Mouse (Mus musculus) urinary bladder, postnatal 25 days (tissue): ENCODE measurements around the gene Fgr.
"Not testable (repeated sequence)": the region's sequence is repeated elsewhere in the genome, so short reads cannot be mapped to it uniquely, and the experiment has no call there.

Experiments
- DNase-seq: peaks from one replicate; pipeline ENCODE4 v3.0.0; 2022; ENCODE audit warnings: low spot score

The Fgr gene

GRCm38 (mm10) chr4:132993553-132993952 is 19.7 kb downstream of the Fgr start:
- DNase-seq: no peak

DNA sequence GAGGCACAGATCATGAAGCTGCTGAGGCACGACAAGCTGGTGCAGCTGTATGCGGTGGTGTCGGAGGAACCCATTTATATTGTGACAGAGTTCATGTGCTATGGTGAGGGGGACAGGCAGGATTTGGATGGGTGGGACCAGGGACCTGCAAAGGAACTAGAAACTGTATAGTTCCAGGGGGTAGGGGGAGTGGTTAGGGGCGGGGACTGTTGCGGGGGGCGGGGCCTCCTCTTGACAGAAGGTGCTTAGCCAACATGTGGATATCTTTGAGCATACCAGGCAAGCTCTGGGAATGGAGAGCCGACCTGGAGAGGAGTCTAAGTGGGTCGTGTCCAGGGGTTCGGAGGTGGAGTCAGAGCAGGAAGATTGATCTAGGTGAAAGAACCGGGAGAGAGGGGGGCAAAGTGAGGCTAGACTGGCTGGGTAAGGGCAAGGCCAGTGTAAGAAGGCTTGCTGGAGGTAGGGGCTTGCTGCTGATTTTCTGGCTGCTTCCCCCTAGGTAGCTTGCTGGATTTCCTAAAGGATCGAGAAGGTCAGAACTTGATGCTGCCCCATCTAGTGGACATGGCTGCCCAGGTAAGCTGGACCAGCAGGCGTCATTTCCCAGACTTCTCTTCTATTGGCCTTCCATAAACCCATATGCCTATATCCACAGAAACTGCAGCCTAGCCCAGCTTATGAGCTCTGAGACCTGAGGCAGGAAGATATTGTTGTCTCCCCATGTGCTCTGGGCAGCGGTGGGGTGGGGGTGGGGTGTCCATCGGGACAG is 23.8 kb downstream of the Fgr start:
- no peak for DNase-seq

DNA sequence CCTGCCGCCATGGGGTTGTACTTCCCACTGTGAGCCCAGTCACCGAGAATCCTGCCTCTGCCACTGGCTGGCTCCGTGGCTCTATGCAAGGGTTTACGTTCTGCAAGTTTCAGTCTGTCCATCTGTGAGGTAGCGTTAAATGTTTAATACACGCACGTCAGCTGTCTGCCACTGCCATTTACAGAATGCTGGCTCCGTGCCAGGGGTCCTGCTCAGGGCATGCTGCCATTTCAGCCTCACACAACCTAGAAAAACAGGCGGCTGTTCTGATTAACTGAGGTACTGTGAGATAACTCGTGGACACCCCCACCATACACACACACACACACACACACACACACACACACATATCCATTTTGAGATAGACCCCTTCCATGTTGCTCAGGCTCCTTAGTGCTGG is 29.0 kb downstream of the Fgr start:
- no peak for DNase-seq

GRCm38 (mm10) chr4:133003316-133004018 is 29.6 kb downstream of the Fgr start:
- no peak for DNase-seq

- peak; percentile 68 for DNase-seq
Measured at GRCm38 (mm10) chr4:133005233-133005632, 31.3 kb downstream of the Fgr start.

- DNase-seq: not testable (repeated sequence)
Measured at GRCm38 (mm10) chr4:133005885-133006451, 32.1 kb downstream of the Fgr start.

GRCm38 (mm10) chr4:133007513-133008380 is 33.9 kb downstream of the Fgr start:
- no peak for DNase-seq

DNA sequence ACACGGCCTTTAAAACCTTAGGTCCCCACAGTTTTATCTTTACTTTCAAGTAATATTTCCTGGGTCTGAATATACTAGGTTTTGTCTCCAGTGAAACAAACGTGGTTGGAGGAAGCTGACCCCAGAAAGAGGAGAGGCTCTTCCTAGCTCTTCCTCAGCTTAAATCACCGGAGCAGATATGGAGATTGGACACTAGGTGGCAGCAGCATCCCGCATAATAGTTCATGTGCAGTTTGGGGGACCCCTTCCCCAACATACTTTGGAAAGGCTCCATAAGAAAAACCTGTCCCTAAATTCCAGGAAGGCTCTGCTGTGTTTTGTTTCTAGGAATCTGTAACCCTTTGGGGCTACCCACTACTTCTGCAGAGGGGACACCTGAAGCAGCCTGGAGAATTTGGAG is 35.2 kb downstream of the Fgr start:
- peak; percentile 59 for DNase-seq

DNA sequence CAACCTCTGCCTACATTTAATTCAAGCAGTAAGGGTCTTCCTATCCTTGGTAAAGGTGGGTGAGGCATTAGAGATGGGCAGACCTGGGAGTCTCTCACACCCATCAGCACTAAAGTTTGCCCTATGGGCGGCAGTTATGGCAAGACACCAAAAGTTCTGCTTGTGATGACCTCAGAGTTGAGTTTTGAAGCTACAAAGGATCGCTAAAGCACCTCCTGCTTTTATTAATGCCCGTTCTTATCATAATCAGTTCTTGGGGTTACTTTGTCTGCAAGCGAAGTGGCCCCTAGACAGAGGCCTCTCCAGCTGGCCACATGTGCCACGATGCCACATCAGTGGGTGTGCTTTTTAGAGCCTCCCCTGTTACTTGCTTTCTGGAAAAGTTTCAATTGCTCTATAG is 35.8 kb downstream of the Fgr start:
- no peak for DNase-seq

DNA sequence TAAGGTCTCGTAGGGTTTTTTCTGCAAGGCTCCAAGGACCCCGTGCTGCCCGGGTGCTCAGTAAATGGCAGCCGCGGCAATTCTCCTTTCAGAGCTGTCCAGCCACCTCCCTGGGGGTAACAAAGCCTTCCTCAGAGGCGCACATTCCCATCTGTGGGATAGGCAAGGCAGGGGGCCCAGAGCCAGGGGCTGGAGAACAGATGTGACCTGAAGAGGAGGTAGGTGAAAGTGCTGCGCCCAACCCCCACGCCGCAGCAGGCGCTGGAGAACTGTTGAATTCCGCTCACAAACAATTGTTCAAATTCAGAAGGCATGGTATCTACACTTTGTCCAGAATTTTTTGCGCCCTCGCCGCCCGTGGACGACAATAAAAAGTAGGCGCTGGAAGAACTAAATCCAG is 36.7 kb downstream of the Fgr start:
- no peak for DNase-seq

- DNase-seq: peak; percentile 87
Measured at GRCm38 (mm10) chr4:133011028-133011820, 37.3 kb downstream of the Fgr start, which contains the start of gene Ahdc1. Gene Ahdc1, plus strand, starts transcription at chr4:133011260.

- peak; percentile 54 for DNase-seq
Measured at GRCm38 (mm10) chr4:133011821-133012775, 38.2 kb downstream of the Fgr start.

DNA sequence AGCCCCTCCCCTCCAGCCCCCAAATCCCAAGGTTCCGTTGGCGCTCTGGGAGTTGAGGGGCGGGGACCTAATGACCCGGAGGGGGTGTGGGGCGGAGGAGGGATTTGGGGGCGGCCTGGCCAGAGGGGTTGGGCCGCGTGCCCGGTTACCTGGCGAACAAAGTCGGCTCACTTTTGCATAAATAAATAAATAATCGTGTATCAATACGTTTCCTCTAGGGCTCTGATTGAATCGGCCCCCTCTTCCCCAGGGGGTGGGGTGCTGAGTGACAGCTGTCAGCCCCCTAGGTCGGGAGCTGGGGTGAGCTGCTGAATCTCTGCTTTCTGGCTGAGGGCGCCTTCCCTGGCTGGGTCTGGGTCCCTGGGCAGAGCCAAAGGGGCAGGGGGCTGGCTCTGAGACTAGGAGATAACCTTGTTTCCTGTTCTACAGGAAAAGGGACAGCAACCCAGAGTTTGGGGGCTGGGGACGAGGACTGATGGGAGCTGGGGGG is 38.9 kb downstream of the Fgr start:
- no peak for DNase-seq

GRCm38 (mm10) chr4:133013266-133013891 is 39.5 kb downstream of the Fgr start:
- peak; percentile 40 for DNase-seq

- DNase-seq: no peak
Measured at GRCm38 (mm10) chr4:133014088-133014487, 40.2 kb downstream of the Fgr start.

GRCm38 (mm10) chr4:133014896-133015709 is 41.2 kb downstream of the Fgr start:
- no peak for DNase-seq

DNA sequence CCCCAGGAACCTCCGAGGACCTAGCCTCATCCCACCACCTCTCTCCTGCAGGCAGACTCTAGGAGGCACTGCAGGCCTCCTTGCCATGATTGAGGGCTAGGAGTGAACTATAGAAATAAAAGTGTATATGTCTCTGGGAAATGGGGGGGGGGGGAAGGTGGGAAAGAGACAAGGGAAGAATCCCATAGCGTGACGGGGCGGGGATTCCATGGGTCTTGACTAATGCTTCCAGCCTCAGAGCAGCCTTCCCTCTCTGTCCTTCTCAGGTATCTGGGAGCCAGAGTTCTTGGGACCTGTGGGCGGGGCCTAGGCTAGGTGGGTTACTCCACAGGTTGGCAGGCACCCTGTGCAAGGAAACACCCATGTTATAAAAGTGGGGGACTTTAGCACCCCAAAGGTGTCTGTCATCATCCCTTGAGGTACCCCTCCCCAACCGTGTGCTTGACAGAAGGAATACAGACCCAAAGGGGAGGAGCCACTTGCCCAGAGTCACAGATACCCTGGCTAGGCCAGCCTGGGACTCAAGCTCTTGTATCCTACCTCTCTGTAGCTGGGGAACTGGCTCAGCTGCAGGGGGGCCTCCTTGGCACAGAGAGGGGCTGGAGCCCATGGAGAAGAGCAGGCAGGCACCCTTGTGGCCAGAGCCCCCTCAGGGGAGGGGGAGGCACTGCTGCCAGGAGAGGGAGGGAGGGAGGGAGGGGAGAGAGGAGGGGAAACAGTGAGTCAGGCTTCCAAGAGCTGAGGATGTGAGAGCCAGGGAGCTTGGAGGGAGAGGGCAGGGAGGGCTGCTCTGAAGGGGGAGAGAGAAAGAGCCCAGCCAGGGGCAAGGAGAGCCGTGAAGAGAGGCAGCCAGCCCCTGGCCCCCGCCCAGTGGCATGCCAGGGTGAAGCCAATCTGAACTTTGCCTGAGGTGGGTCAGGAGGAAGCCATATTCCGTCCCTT is 42.1 kb downstream of the Fgr start:
- no peak for DNase-seq
